Mouse (Mus musculus) intestine, postnatal 0 days (tissue): ENCODE results near the gene Apaf1. TPM values are rescaled to one million over a fixed set of nuclear protein-coding genes. Genes with fewer than 3 reads are reported as not detected.

Source experiments
- ATAC-seq: fragments of 200-750 bp; cut with Nextera tagmentation; 2 replicates; pipeline ENCODE4 v1.8.0; 2017; ENCODE audit warnings: mild to moderate bottlenecking, moderate TSS enrichment, moderate library complexity
- H3K27ac ChIP-seq: fragments of 300-500 bp; sonication (generic); 2 replicates; pipeline ENCODE4 v1.5.1; 2014; ENCODE audit warnings: mild to moderate bottlenecking, low read depth, low read length, moderate library complexity
- H3K27me3 ChIP-seq: fragments of 300-500 bp; sonication (generic); replicated peaks from 2 replicates; pipeline ENCODE4 v1.6.1; 2014; ENCODE audit warnings: low read length, mixed read lengths; ENCODE audit not compliant: control insufficient read depth, insufficient read depth
- H3K36me3 ChIP-seq: fragments of 300-500 bp; sonication (generic); 2 replicates; pipeline ENCODE4 v1.6.1; 2014; ENCODE audit warnings: mild to moderate bottlenecking, moderate library complexity; ENCODE audit not compliant: control insufficient read depth, insufficient read depth
- H3K4me1 ChIP-seq: fragments of 300-500 bp; sonication (generic); replicated peaks from 2 replicates; pipeline ENCODE4 v1.6.1; 2014; ENCODE audit warnings: antibody characterized with exemption, low read length, mixed read lengths; ENCODE audit not compliant: control insufficient read depth, insufficient read depth
- H3K4me2 ChIP-seq: fragments of 300-500 bp; sonication (generic); replicated peaks from 2 replicates; pipeline ENCODE4 v1.6.1; 2014; ENCODE audit warnings: low read depth, mild to moderate bottlenecking, moderate library complexity
- H3K4me3 ChIP-seq: fragments of 300-500 bp; sonication (generic); 2 replicates; pipeline ENCODE4 v1.5.1; 2014; ENCODE audit warnings: low read depth, low read length
- H3K9ac ChIP-seq: fragments of 300-500 bp; sonication (generic); 2 replicates; pipeline ENCODE4 v1.6.1; 2014; ENCODE audit warnings: mild to moderate bottlenecking, low read depth, low read length
- H3K9me3 ChIP-seq: fragments of 300-500 bp; sonication (generic); 2 replicates; pipeline ENCODE4 v1.6.1; 2016; ENCODE audit warnings: mixed run types; ENCODE audit not compliant: control insufficient read depth
- CTCF ChIP-seq: sonication (generic); IDR thresholded peaks from 2 replicates; pipeline ENCODE4 v1.5.1; 2016; ENCODE audit warnings: low read depth, mild to moderate bottlenecking, control low read depth, antibody characterized with exemption, moderate library complexity
- WGBS: fragments of 180-500 bp; shearing (Covaris S2); extraction: QIAGEN DNeasy Blood & Tissue Kit; methylation state at CpG from one replicate; pipeline ENCODE4 v1.1.7; 2014; 5-methylcytosine and 5-hydroxymethylcytosine counted together
- polyA plus RNA-seq: library from polyadenylated mRNA; unstranded; fragments of >200 nt; fragmentation: Nextera tagmentation; extraction: Ambion mirVana; gene quantifications from 2 replicates; pipeline ENCODE4 v1.2.1, GENCODE M21; 2015

The Apaf1 gene
- polyA plus RNA-seq, 1 experiment from 2014 or later: 26.5 TPM

DNA sequence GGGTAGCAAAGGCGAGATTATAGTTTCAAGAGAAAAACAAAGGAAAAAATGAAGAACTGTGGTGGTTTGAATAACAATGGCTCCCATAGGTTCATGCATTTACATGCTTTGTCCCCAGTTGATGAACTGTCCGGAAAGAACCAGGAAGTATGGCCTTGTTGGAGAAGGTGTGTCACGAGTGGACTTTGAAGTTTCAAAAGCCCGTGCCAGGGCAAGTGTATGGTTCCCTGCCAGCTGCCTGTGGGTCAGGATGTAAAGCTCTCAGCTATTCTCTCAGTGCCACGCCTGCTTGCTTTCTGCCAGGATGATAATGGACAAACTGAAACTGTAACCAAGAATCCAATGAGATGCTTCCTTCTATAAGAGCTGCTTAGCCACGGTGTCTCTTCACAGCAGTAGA is 20.2 kb downstream of the Apaf1 start:
- Histone ChIP-seq H3K9me3 (no peaks in the 10 kb centered on the region), H3K4me1 (no peaks in the 10 kb centered on the region), H3K4me2 (no peak overlapping the region; the same call in 1 of the 2 replicates), H3K36me3 (peaks cover 68% of the 10 kb centered on the region), H3K4me3 (no peak overlapping the region), H3K27me3 (no peaks in the 10 kb centered on the region), H3K27ac (no peak overlapping the region), H3K9ac (no peak overlapping the region)
- TF ChIP-seq CTCF: no peak
- ATAC-seq: peak; percentile 93
- 54% methylated on average over 6 of the region's 6 CpGs for WGBS

GRCm38 (mm10) chr10:91060742-91061141 is 21.8 kb downstream of the Apaf1 start:
- 38% methylated on average over 5 of the region's 5 CpGs for WGBS
- H3K9ac ChIP-seq: no peak overlapping the region
- no peaks in the 10 kb centered on the region for H3K27me3 ChIP-seq
- no peak overlapping the region for H3K4me2 ChIP-seq
- H3K27ac ChIP-seq: no peak overlapping the region
- H3K4me1 ChIP-seq: no peaks in the 10 kb centered on the region
- H3K4me3 ChIP-seq: no peak overlapping the region
- H3K36me3 ChIP-seq: peaks cover 55% of the 10 kb centered on the region
- H3K9me3 ChIP-seq: no peaks in the 10 kb centered on the region
- TF ChIP-seq CTCF: peak; percentile 77
- peak; percentile 43 for ATAC-seq

DNA sequence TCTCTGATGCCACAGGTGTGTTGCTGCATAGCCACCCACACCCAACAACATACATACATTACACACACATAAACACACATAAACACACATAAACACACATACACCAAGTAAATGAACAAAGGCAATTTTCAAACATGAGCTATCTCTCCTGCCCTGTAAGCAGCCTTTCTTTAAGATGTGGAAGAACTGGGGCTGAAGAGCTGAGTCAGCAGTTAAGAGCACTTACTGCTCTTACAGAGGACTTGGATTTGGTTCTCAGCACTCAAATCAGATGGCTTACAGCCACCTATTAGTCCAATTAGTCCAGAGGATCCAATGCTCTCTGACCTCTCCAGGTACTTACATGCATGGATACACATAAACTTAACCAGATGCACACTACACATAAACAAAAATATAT is 29.8 kb downstream of the Apaf1 start:
- no peak overlapping the region for H3K4me3 ChIP-seq
- H3K9ac ChIP-seq: no peak overlapping the region
- H3K27me3 ChIP-seq: no peaks in the 10 kb centered on the region
- peaks cover 66% of the 10 kb centered on the region for H3K36me3 ChIP-seq
- H3K4me2 ChIP-seq: no peak overlapping the region
- H3K9me3 ChIP-seq: no peaks in the 10 kb centered on the region
- no peak for ATAC-seq
- H3K27ac ChIP-seq: no peak overlapping the region
- no peaks in the 10 kb centered on the region for H3K4me1 ChIP-seq
- no peak for TF ChIP-seq CTCF

- H3K4me2 ChIP-seq: no peak overlapping the region
- no peak overlapping the region for H3K4me3 ChIP-seq
- no peak overlapping the region for H3K27ac ChIP-seq
- H3K36me3 ChIP-seq: peaks cover 80% of the 10 kb centered on the region
- no peak for TF ChIP-seq CTCF
- WGBS: 94% methylated on average over 3 of the region's 3 CpGs
- no peaks in the 10 kb centered on the region for H3K9me3 ChIP-seq
- H3K9ac ChIP-seq: no peak overlapping the region
- no peaks in the 10 kb centered on the region for H3K27me3 ChIP-seq
- H3K4me1 ChIP-seq: no peaks in the 10 kb centered on the region
- no peak for ATAC-seq
Measured at GRCm38 (mm10) chr10:91051156-91051555, 31.4 kb downstream of the Apaf1 start.

GRCm38 (mm10) chr10:91049696-91050095 is 32.9 kb downstream of the Apaf1 start:
- no peak overlapping the region for H3K4me3 ChIP-seq
- no peak overlapping the region for H3K27ac ChIP-seq
- WGBS: 88% methylated on average over 4 of the region's 4 CpGs
- peaks cover 76% of the 10 kb centered on the region for H3K36me3 ChIP-seq
- H3K4me1 ChIP-seq: no peaks in the 10 kb centered on the region
- no peaks in the 10 kb centered on the region for H3K27me3 ChIP-seq
- ATAC-seq: no peak
- H3K4me2 ChIP-seq: no peak overlapping the region
- no peaks in the 10 kb centered on the region for H3K9me3 ChIP-seq
- no peak overlapping the region for H3K9ac ChIP-seq
- TF ChIP-seq CTCF: no peak

DNA sequence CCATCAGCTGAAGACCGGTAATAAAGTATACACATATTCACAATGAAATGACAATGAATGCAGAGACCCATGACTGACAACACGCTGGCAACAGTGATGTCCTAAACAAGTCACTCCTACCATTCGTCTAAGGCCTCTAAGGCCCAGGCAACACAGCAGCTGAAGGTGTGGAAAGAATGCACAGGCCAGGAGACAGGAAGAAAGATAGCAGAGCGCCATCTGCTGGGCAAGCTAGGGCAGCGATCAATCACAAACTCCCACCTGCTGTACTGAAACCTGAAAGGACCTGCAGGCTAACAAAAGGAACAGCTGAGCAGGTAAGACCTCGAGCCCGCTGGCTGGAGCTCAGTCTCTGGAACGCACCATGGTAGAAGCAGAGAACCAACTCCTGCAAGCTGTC is 48.6 kb downstream of the Apaf1 start:
- no peak overlapping the region for H3K27ac ChIP-seq

DNA sequence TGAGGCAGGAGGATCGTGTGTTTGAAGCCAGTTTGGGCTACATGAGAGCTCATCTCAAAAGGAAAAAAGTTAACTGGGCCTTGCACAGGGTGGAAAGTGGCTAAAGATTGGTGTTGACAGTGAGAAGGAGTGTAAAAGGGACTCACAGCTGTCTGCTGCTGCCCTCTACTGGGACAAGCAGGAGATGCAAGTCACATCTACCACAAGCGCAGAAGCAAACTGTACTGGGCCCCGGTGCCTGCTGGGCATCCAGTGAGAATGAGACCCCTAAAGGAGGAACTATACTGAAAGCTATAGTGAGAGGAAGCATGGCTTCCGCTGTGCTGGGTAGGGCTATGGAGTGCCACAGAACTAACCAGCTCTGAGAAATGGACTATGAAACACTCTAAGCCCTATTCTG is 50.2 kb downstream of the Apaf1 start:
- Histone ChIP-seq H3K4me3 (no peak overlapping the region), H3K36me3 (peaks cover 71% of the 10 kb centered on the region), H3K9me3 (no peaks in the 10 kb centered on the region), H3K4me2 (no peak overlapping the region), H3K27ac (no peak overlapping the region), H3K4me1 (no peaks in the 10 kb centered on the region), H3K9ac (no peak overlapping the region), H3K27me3 (no peaks in the 10 kb centered on the region)
- TF ChIP-seq CTCF: peak; percentile 92
- 24% methylated on average over 4 of the region's 4 CpGs for WGBS
- no peak; the same call in 1 of the 2 replicates for ATAC-seq

More for the DNA sequence above, 48.6 kb downstream of the Apaf1 start:
- Histone ChIP-seq H3K4me3 (no peak overlapping the region), H3K9me3 (no peaks in the 10 kb centered on the region), H3K4me1 (no peaks in the 10 kb centered on the region), H3K36me3 (peaks cover 68% of the 10 kb centered on the region), H3K9ac (no peak overlapping the region), H3K4me2 (no peak overlapping the region), H3K27me3 (no peaks in the 10 kb centered on the region)
- peak; percentile 88 for TF ChIP-seq CTCF
- 34% methylated on average over 8 of the region's 8 CpGs for WGBS
- ATAC-seq: peak; percentile 36; the same call in 1 of the 2 replicates
